Mouse (Mus musculus) T-cell, adult 66 days (primary cell): ENCODE data around the gene Olfr310. TPM values are rescaled to one million over a fixed set of nuclear protein-coding genes. Genes with fewer than 3 reads are reported as not detected.

Experiments
- total RNA-seq, 2 experiments: library from RNA; stranded (reverse); gene quantifications; 3 replicates in 1 of 2; 4 replicates in 1 of 2; pipeline ENCODE4 v1.2.4; 2023

The Olfr310 gene
- not detected for total RNA-seq

DNA sequence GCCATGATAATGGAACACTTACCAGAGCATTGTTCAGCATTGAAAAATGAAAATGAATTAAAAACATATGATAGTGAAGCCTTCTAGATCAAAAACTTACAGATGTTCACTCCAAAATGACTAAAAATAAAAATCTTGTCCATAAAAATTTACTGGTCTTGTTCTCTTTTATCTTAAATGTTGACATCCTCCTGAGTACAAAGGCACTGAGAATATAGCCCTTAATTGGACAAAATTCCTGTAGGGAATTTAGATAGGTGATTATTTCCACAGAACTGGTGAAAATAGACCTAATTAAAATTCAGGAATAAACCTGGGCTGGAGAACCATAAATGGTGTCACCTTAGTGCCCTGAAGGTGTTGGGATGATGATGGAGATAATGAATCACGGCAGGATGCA is at the start of gene Olfr310:
TSS of gene Olfr310 (minus strand) at position 101 of the 400 bp plus-strand sequence.

DNA sequence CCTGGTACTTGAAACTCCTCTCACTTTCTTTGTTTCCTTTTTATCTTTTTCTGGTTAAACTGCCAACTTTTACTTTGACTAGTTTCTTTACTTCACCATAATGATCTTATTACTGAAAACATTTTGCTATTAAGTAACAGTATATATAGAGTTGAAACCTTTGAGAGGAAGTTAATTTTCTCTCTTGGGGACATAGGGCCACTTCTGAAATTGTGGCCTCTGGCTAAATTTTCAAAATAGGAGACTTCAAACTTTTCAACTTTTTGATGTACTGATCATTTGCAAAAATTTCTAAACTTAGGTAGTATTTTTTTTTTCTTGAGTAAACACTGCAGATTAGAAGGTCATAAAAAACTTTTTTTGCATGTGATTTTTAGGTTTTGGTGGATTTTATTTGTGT is 48.6 kb upstream of the Olfr310 start, which contains the start of gene Olfr308:
TSS of gene Olfr308 (minus strand) at position 101 of the 400 bp plus-strand sequence.

DNA sequence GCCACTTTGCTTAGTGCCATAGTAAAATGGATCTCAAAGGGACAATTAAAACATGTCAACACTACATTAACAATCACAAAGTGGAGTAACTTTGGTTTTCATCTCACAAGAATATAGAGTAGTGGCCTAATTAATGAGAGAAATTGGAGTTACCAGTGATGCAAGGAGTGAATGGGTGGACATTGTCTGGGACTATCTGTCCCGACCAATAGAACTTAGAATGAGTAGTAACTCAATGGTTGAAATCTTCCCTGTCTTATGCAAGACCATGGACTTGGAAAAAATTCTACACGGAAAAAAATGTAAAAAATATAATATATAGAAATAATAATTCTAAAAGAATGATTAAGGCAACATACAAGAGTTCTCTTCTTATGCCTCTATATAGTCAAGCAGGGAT is 36.6 kb upstream of the Olfr310 start, which contains the start of gene Olfr309:
TSS of gene Olfr309 (minus strand) at position 101 of the 400 bp plus-strand sequence.

DNA sequence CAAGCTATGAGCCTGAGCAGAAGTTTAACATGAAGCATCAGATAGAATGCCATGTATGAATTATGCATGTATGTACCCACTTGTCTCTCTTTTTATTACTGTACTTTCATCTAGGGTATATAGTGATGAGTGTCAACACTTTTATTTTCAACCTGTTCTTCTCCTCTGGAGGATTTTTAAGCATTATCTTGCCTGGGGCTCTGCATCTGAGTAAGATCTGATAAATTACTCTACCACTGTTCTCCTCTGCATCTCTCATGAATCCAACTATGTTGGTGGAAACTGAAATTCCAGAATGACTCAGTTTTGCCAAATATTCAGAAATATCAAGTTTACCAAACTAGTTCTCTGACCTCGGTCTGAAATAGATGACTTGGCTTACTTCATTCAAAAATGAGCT is 30.8 kb downstream of the Olfr310 start, which contains the start of gene Vmn2r76:
TSS of gene Vmn2r76 (minus strand) at position 101 of the 400 bp plus-strand sequence.

Other genes with a start within 250 kb of the Olfr310 start
- not detected for gene Vmn2r75, start 105.4 kb downstream of the Olfr310 start, total RNA-seq
- gene Vmn2r76, start 30.9 kb downstream of the Olfr310 start, total RNA-seq: not detected
- not detected for gene Olfr309, start 36.5 kb upstream of the Olfr310 start, total RNA-seq
- not detected for gene Olfr308, start 48.5 kb upstream of the Olfr310 start, total RNA-seq
- not detected for gene Olfr307, start 60.4 kb upstream of the Olfr310 start, total RNA-seq
- not detected for gene Olfr305, start 89.8 kb upstream of the Olfr310 start, total RNA-seq
- not detected for gene Olfr304, start 109.5 kb upstream of the Olfr310 start, total RNA-seq
- gene Olfr303, start 120.6 kb upstream of the Olfr310 start, total RNA-seq: not detected
- not detected for gene Olfr301, start 126.7 kb upstream of the Olfr310 start, total RNA-seq
- not detected for gene Olfr299, start 182.7 kb upstream of the Olfr310 start, total RNA-seq
- not detected for gene Olfr298, start 215.3 kb upstream of the Olfr310 start, total RNA-seq
- gene Olfr297, start 242.8 kb upstream of the Olfr310 start, total RNA-seq: not detected